Mouse (Mus musculus): ENCODE measurements around the gene Nosip.
"Not testable (repeated sequence)": the region's sequence is repeated elsewhere in the genome, so short reads cannot be mapped to it uniquely, and the experiment has no call there.

Nosip gene

GRCm38 (mm10) chr7:45062239-45062835 is at the start of gene Nosip, which contains the start of gene Prrg2:
TSS of gene Nosip (plus strand) at chr7:45062429.
TSS of gene Prrg2 (minus strand) at chr7:45062677.
- peak; percentile 89 to 90 for DNase-seq (ENCODE audit: low spot score in 2 of 2)

- no peak for DNase-seq (ENCODE audit: low spot score in 2 of 2)
Observed at GRCm38 (mm10) chr7:45012824-45013223, 49.4 kb upstream of the Nosip start.

- no peak for DNase-seq (ENCODE audit: low spot score in 2 of 2)
Observed at GRCm38 (mm10) chr7:45013366-45014095, 48.7 kb upstream of the Nosip start.

- DNase-seq (ENCODE audit: low spot score in 2 of 2), result no peak
Observed at GRCm38 (mm10) chr7:45014096-45014451, 48.2 kb upstream of the Nosip start.

GRCm38 (mm10) chr7:45015344-45015956 is 46.8 kb upstream of the Nosip start:
- DNase-seq (ENCODE audit: low spot score in 2 of 2), result no peak

- peak; percentile 99 to 100 for DNase-seq (ENCODE audit: low spot score in 2 of 2)
Observed at GRCm38 (mm10) chr7:45015957-45016612, 46.1 kb upstream of the Nosip start, which contains the start of gene Scaf1. TSS of gene Scaf1 (minus strand) at chr7:45016363.

- no peak for DNase-seq (ENCODE audit: low spot score in 2 of 2)
Observed at GRCm38 (mm10) chr7:45016761-45017160, 45.5 kb upstream of the Nosip start.

- DNase-seq (ENCODE audit: low spot score in 2 of 2), result peak; percentile 92 to 94
Observed at GRCm38 (mm10) chr7:45017242-45018061, 44.8 kb upstream of the Nosip start, which contains the start of gene Rras. TSS of gene Rras (plus strand) at chr7:45017961.

GRCm38 (mm10) chr7:45019031-45019571 is 43.1 kb upstream of the Nosip start:
- DNase-seq (ENCODE audit: low spot score in 2 of 2), result peak in 1 of 2 experiments; percentile 61

GRCm38 (mm10) chr7:45020225-45020624 is 42.0 kb upstream of the Nosip start:
- DNase-seq (ENCODE audit: low spot score in 2 of 2), result no peak

- DNase-seq (ENCODE audit: low spot score in 2 of 2), result not testable (repeated sequence)
Observed at GRCm38 (mm10) chr7:45023711-45024110, 38.5 kb upstream of the Nosip start.

- DNase-seq (ENCODE audit: low spot score in 2 of 2), result no peak
Observed at GRCm38 (mm10) chr7:45024281-45025248, 37.7 kb upstream of the Nosip start.

GRCm38 (mm10) chr7:45025601-45026220 is 36.5 kb upstream of the Nosip start:
- no peak for DNase-seq (ENCODE audit: low spot score in 2 of 2)

GRCm38 (mm10) chr7:45026256-45026655 is 36.0 kb upstream of the Nosip start:
- DNase-seq (ENCODE audit: low spot score in 2 of 2), result no peak

GRCm38 (mm10) chr7:45027761-45028160 is 34.5 kb upstream of the Nosip start:
- DNase-seq (ENCODE audit: low spot score in 2 of 2), result no peak

GRCm38 (mm10) chr7:45028351-45028750 is 33.9 kb upstream of the Nosip start:
- DNase-seq (ENCODE audit: low spot score in 2 of 2), result no peak

- no peak for DNase-seq (ENCODE audit: low spot score in 2 of 2)
Observed at GRCm38 (mm10) chr7:45029995-45030394, 32.2 kb upstream of the Nosip start.

GRCm38 (mm10) chr7:45030857-45031256 is 31.4 kb upstream of the Nosip start:
- no peak for DNase-seq (ENCODE audit: low spot score in 2 of 2)

- DNase-seq (ENCODE audit: low spot score in 2 of 2), result no peak
Observed at GRCm38 (mm10) chr7:45033722-45034359, 28.4 kb upstream of the Nosip start.

Measured in urinary bladder, postnatal 4 days (tissue).